Mouse (Mus musculus) kidney, adult 2 months (tissue): Measurements from ENCODE around the gene Csgalnact2.

Source experiments
- CTCF ChIP-seq: fragments of 200-500 bp; conservative IDR thresholded peaks from 2 replicates; pipeline ENCODE4 v1.5.1; 2011; ENCODE audit warnings: low read depth, mild to moderate bottlenecking, control low read depth, low read length, moderate library complexity, mixed read lengths; ENCODE audit not compliant: insufficient read depth, insufficient read length
- POLR2A ChIP-seq: fragments of 200-500 bp; IDR thresholded peaks from one replicate; pipeline ENCODE4 v1.6.1; 2011; ENCODE audit warnings: low read depth, low read length, control low read depth

- TF ChIP-seq CTCF (no peak), POLR2A (no peak)
Measured at GRCm38 (mm10) chr6:118088750-118089440, 50.0 kb downstream of the Csgalnact2 start.
